9 mouse cellular contexts compared by ENCODE assay signal in genomic region chr2:129038937-129039631, GRCm38 (mm10). TPM values are rescaled to one million over a fixed set of nuclear protein-coding genes. Genes with fewer than 3 reads are reported as not detected.
A peak's percentile ranks its signal among the peaks of the same experiment; 100 is the strongest.
DNase-seq lines count a peak whose midpoint lies in the region; ATAC-seq and TF ChIP-seq lines count a peak whose summit lies in the region.
"Had no signal": no experiment of that assay in that cellular context is flagged by ENCODE, and none has a peak within 500 bp of the region (broad histone marks: within the 10 kb centered on the region; RNA-seq: fewer than 3 reads in every experiment).

No protein-coding gene starts in this region.

- ATAC-seq in liver, embryonic 14.5 days (ENCODE audit: insufficient read depth), result no peak
- ATAC-seq in CD4-positive, CD25-positive, alpha-beta regulatory T cell, adult 4 months, result no peak

- H3K9ac ChIP-seq in liver, embryonic 14.5 days (replicated peaks), result no peak overlapping the region

- H3K36me3 ChIP-seq in heart, embryonic 10.5 days, result no peaks in the 10 kb centered on the region
- H3K36me3 ChIP-seq in liver, embryonic 14.5 days (replicated peaks; ENCODE audit: control insufficient read depth, insufficient read depth, low read depth), result no peaks in the 10 kb centered on the region

- WGBS in heart, embryonic 10.5 days, result 3% methylated on average over 62 of the region's 62 CpGs
- 5% methylated on average over 62 of the region's 62 CpGs for WGBS in liver, embryonic 14.5 days (ENCODE audit: insufficient replicate concordance)

- intact Hi-C loops in heart, postnatal 36 days (cut with DNase I), result no loop called here

- TF ChIP-seq EP300 in liver, embryonic 14.5 days (IDR thresholded peaks at IDR 0.05; ENCODE audit: low read depth), result no peak

- peak overlapping the region; percentile 53 for H3K27ac ChIP-seq in heart, embryonic 10.5 days
- H3K27ac ChIP-seq in liver, embryonic 14.5 days, result no peak overlapping the region

- H3K4me3 ChIP-seq in heart, embryonic 10.5 days, result peak overlapping the region; percentile 65
- H3K4me3 ChIP-seq in liver, embryonic 14.5 days (ENCODE audit: insufficient read depth in 1 of 2, low read depth in 2 of 2, low read length in 2 of 2), result peak overlapping the region in 1 of 2 experiments; percentile 18; a peak in 1 of 4 replicates

- H3K4me2 ChIP-seq in liver, embryonic 14.5 days (ENCODE audit: low read depth), result peak overlapping the region; percentile 40

- H3K9me3 ChIP-seq in heart, embryonic 10.5 days, result no peaks in the 10 kb centered on the region
- H3K9me3 ChIP-seq in liver, embryonic 14.5 days (ENCODE audit: control insufficient read depth, low read length), result no peaks in the 10 kb centered on the region

- H3K27me3 ChIP-seq in heart, embryonic 10.5 days (ENCODE audit: insufficient read depth, poor library complexity, severe bottlenecking), result peaks cover 66% of the 10 kb centered on the region
- peaks cover 30% of the 10 kb centered on the region for H3K27me3 ChIP-seq in liver, embryonic 14.5 days (ENCODE audit: control insufficient read depth, insufficient read depth, low read length)
- H3K27me3 ChIP-seq: CH12.LX had no signal

- DNase-seq in heart, embryonic 10.5 days (ENCODE audit: low spot score), result no peak
- no peak for DNase-seq in heart, adult 18-20 months
- peak; percentile 48 for DNase-seq in Muller cell, postnatal 12 days (ENCODE audit: inconsistent ontology term)
- peak; percentile 71 for DNase-seq in embryo, embryonic 11 days
- DNase-seq in heart, postnatal 36 days, result peak; percentile 3 to 12
- DNase-seq in liver, embryonic 14.5 days (ENCODE audit: low read depth in 3 of 3, low spot score in 3 of 3), result no peak
- DNase-seq in retina, embryonic 14.5 days (ENCODE audit: low spot score), result peak; percentile 72

- H3K4me1 ChIP-seq in heart, embryonic 10.5 days, result peaks cover 14% of the 10 kb centered on the region
- H3K4me1 ChIP-seq in liver, embryonic 14.5 days (replicated peaks; ENCODE audit: control insufficient read depth in 2 of 2, insufficient read depth in 2 of 2, low read length in 1 of 2), result no peaks in the 10 kb centered on the region

- TF ChIP-seq CTCF in liver, embryonic 14.5 days (IDR thresholded peaks at IDR 0.05; ENCODE audit: low read depth), result no peak

RNA-seq across cellular contexts. Expression of gene Vinac1, which starts 8.9 kb away (rescaled TPM):
- 0.05 and 0.09 TPM in 2 replicates for polyA plus RNA-seq in heart, embryonic 10.5 days (2016; fragmentation: Nextera tagmentation; extraction: Ambion mirVana)
- total RNA-seq in heart, adult 18-20 months (2021), result not detected
- total RNA-seq in heart, postnatal 36 days (2021), result not detected
- 0.01 and 0.03 TPM in 2 replicates for polyA plus RNA-seq in liver, embryonic 14.5 days (2012; rRNA removed)
- 0.04 TPM in 1 of 2 replicates, not detected in the other for polyA plus RNA-seq in liver, embryonic 14.5 days (2014; fragmentation: Nextera tagmentation; extraction: Ambion mirVana)
- not detected for polyA plus RNA-seq in CD4-positive, CD25-positive, alpha-beta regulatory T cell, adult 4 months (2017; shearing (Covaris generic))
- total RNA-seq: CH12.LX had no signal

RNA-seq across cellular contexts. Expression of gene Ttl, which starts 26.7 kb away (rescaled TPM):
- polyA plus RNA-seq in heart, embryonic 10.5 days (2016; fragmentation: Nextera tagmentation; extraction: Ambion mirVana), result 8.3 and 12.3 TPM in 2 replicates
- total RNA-seq in heart, adult 18-20 months (2021), result 10 to 100 TPM; 20.0 to 22.7 TPM
- 10 to 100 TPM; 18.8 to 19.9 TPM for total RNA-seq in heart, postnatal 36 days (2021)
- 1.1 and 1.2 TPM in 2 replicates for polyA plus RNA-seq in liver, embryonic 14.5 days (2012; rRNA removed)
- 1.5 TPM in 2 replicates for polyA plus RNA-seq in liver, embryonic 14.5 days (2014; fragmentation: Nextera tagmentation; extraction: Ambion mirVana)
- polyA plus RNA-seq in CD4-positive, CD25-positive, alpha-beta regulatory T cell, adult 4 months (2017; shearing (Covaris generic)), result 1 to 10 TPM; 2.2 to 2.4 TPM

Comparison
In these comparisons a context has a peak if more than half of its experiments do, and no peak if none do; other contexts are left out.
1. DNase-seq: peak in Muller cell, postnatal 12 days (single experiment), embryo, embryonic 11 days (single experiment), heart, postnatal 36 days (2 of 2) and retina, embryonic 14.5 days (single experiment); none in heart, embryonic 10.5 days (single experiment), heart, adult 18-20 months (0 of 2) and liver, embryonic 14.5 days (0 of 3).